Mouse (Mus musculus) limb, embryonic 14.5 days (tissue): Measurements from ENCODE around the gene Gpr19. TPM values are rescaled to one million over a fixed set of nuclear protein-coding genes. Genes with fewer than 3 reads are reported as not detected.

Experiments used
- ATAC-seq: fragments of 200-750 bp; cut with Nextera tagmentation; 2 replicates; pipeline ENCODE4 v1.8.0; 2017; ENCODE audit warnings: low read depth, moderate number of reproducible peaks, moderate TSS enrichment; ENCODE audit not compliant: low FRiP score
- DNase-seq: peaks from one replicate; pipeline ENCODE4 v3.0.0-alpha.2; 2015; ENCODE audit warnings: low spot score
- H3K27ac ChIP-seq: fragments of 300-500 bp; sonication (generic); replicated peaks from 2 replicates; pipeline ENCODE4 v1.5.1; 2014; ENCODE audit warnings: low read depth, mild to moderate bottlenecking, low read length, moderate library complexity, mixed read lengths
- H3K27me3 ChIP-seq: fragments of 300-500 bp; sonication (generic); 2 replicates; pipeline ENCODE4 v1.6.1; 2014; ENCODE audit warnings: low read length, mixed read lengths; ENCODE audit not compliant: control insufficient read depth, insufficient read depth
- H3K36me3 ChIP-seq: fragments of 300-500 bp; sonication (generic); 2 replicates; pipeline ENCODE4 v1.6.1; 2014; ENCODE audit warnings: mild to moderate bottlenecking, low read length, moderate library complexity, mixed read lengths; ENCODE audit not compliant: control insufficient read depth, insufficient read depth
- H3K4me1 ChIP-seq: fragments of 300-500 bp; sonication (generic); 2 replicates; pipeline ENCODE4 v1.6.1; 2014; ENCODE audit warnings: antibody characterized with exemption, low read length, mixed read lengths; ENCODE audit not compliant: control insufficient read depth, insufficient read depth
- H3K4me2 ChIP-seq: fragments of 300-500 bp; sonication (generic); replicated peaks from 2 replicates; pipeline ENCODE4 v1.6.1; 2014; ENCODE audit warnings: low read depth, mild to moderate bottlenecking, low read length, moderate library complexity; ENCODE audit not compliant: severe bottlenecking
- H3K4me3 ChIP-seq: fragments of 300-500 bp; sonication (generic); replicated peaks from 2 replicates; pipeline ENCODE4 v1.5.1; 2014; ENCODE audit warnings: low read length
- H3K9ac ChIP-seq: fragments of 300-500 bp; sonication (generic); 2 replicates; pipeline ENCODE4 v1.6.1; 2014; ENCODE audit warnings: mild to moderate bottlenecking, low read depth, low read length, moderate library complexity; ENCODE audit not compliant: severe bottlenecking
- H3K9me3 ChIP-seq: fragments of 300-500 bp; sonication (generic); 2 replicates; pipeline ENCODE4 v1.6.1; 2016; ENCODE audit warnings: low read length; ENCODE audit not compliant: control insufficient read depth
- POLR2A ChIP-seq: fragments of 200-500 bp; IDR thresholded peaks from 2 replicates; pipeline ENCODE4 v1.8.0; 2012; ENCODE audit warnings: inconsistent platforms, mild to moderate bottlenecking, moderate library complexity, borderline replicate concordance; ENCODE audit not compliant: insufficient read depth, insufficient read length; ENCODE audit errors: extremely low read depth
- whole genome bisulfite sequencing: fragments of 180-500 bp; shearing (Covaris S2); extraction: QIAGEN DNeasy Blood & Tissue Kit; methylation state at CpG from one replicate; pipeline ENCODE4 v1.1.7; 2014; 5-methylcytosine and 5-hydroxymethylcytosine counted together
- polyA plus RNA-seq, 2 experiments: library from polyadenylated mRNA; depleted of rRNA in 1 of 2; stranded (reverse) in 1 of 2; unstranded in 1 of 2; fragments of >200 nt; fragmentation: Nextera tagmentation in 1 of 2; extraction: Ambion mirVana in 1 of 2; gene quantifications; 2 replicates each; pipeline versions ENCODE4 v1.2.1 to v1.2.3; 2012 to 2014

Gpr19 gene
- polyA plus RNA-seq, 2 experiments: 7.9 to 8.9 TPM

DNA sequence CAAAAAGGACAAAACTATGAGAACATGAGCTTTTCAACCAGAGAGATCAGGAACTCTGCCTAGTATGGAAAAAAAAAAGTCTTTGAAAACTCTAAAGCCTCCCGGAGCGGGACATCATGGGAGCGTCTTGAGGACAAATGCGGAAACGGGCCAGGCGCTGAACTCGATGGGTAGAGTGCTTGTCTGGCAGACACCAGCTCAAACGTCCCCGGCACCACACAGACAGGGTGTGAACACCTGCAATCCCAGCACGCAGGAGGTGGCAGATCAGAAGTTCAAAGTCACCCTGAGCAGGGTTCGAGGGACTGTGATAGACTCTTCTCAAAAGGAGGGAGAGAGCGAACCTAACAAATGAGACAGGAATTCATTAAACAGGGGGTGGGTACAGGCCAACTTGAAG, 37.0 kb downstream of the Gpr19 start:
- no peak for TF ChIP-seq POLR2A
- no peak overlapping the region for H3K4me3 ChIP-seq
- no peaks in the 10 kb centered on the region for H3K27me3 ChIP-seq
- H3K27ac ChIP-seq: no peak overlapping the region
- peaks cover 8% of the 10 kb centered on the region; the same call in 1 of the 2 replicates for H3K4me1 ChIP-seq
- DNase-seq (no peak), ATAC-seq (no peak)
- H3K9me3 ChIP-seq: no peaks in the 10 kb centered on the region
- WGBS: 84% methylated on average over 12 of the region's 12 CpGs
- H3K4me2 ChIP-seq: no peak overlapping the region
- H3K9ac ChIP-seq: no peak overlapping the region
- H3K36me3 ChIP-seq: 0 out of 2 replicates have a peak, but pooled peaks cover 5% of the 10 kb centered on the region

DNA sequence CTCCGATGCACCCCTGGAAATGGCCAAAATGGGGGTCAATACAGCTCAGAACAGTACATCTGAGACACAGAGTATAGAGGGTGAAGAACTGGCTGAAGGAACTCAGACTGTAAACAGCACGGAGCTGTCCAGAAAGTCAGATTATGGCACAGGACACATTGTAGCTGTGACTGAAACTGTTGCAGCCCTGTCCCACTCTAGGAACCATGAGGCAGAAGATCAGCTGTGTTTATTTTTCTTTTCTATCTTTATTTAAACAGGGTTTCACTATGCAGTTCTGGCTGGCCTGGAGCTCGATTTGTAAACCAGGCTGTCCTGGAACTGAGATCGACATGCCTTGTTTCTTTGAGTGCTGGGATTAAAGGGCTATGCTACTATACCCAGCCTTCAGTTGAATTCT, 38.1 kb downstream of the Gpr19 start:
- no peak overlapping the region for H3K4me2 ChIP-seq
- no peak for TF ChIP-seq POLR2A
- no peak overlapping the region; the same call in 1 of the 2 replicates for H3K9ac ChIP-seq
- H3K36me3 ChIP-seq: 0 out of 2 replicates have a peak, but pooled peaks cover 5% of the 10 kb centered on the region
- no peaks in the 10 kb centered on the region for H3K9me3 ChIP-seq
- H3K27ac ChIP-seq: no peak overlapping the region
- no peak overlapping the region for H3K4me3 ChIP-seq
- 72% methylated on average over 4 of the region's 4 CpGs for WGBS
- DNase-seq (no peak), ATAC-seq (no peak)
- no peaks in the 10 kb centered on the region for H3K27me3 ChIP-seq
- H3K4me1 ChIP-seq: peaks cover 8% of the 10 kb centered on the region; the same call in 1 of the 2 replicates

DNA sequence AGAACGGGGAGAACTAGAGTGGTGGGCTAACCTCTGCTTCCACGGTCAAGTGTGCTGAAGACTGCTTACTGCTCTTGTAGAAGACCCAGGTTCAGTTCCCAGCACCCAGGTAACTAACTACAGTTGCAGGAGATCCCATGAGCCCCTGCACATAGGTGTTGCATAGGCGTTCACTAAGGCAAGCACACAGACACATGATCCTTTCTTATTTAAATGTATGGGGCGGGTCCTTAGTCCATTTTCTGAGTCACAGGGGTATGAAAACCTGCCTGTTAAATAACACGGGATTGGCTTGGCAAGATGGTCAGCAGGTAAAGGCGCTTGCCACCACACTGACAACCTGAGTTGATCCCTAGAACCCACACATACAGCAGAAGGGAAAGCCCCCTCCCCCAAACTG, 39.4 kb downstream of the Gpr19 start:
- Histone ChIP-seq H3K9ac (no peak overlapping the region), H3K4me1 (peaks cover 8% of the 10 kb centered on the region; the same call in 1 of the 2 replicates), H3K27me3 (no peaks in the 10 kb centered on the region), H3K9me3 (no peaks in the 10 kb centered on the region), H3K36me3 (0 out of 2 replicates have a peak, but pooled peaks cover 5% of the 10 kb centered on the region), H3K4me2 (no peak overlapping the region), H3K4me3 (no peak overlapping the region), H3K27ac (no peak overlapping the region)
- 91% methylated on average over 6 of the region's 6 CpGs for WGBS
- ATAC-seq (no peak), DNase-seq (no peak)
- no peak for TF ChIP-seq POLR2A

DNA sequence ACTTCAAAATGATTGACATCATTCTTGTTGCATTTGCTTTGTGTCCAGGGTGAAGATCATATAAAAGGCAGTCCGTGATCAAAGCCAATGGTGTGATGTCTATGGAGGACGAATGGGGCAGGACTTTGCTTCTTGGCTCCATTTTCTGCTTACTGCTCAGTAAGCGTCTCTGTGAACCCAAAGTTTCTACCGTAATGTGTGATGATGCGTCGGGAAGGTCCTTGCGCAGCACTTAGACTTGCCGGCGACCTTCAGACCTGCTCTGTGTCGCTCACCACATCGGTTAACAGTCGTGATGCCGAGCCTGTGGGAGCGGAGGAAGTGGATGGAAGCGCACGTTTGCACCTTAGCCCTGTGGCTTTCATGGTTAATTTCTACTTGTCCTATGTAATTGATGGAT, 42.5 kb downstream of the Gpr19 start:
- Histone ChIP-seq H3K9ac (no peak overlapping the region), H3K36me3 (peaks cover 6% of the 10 kb centered on the region; the same call in 1 of the 2 replicates), H3K27me3 (no peaks in the 10 kb centered on the region), H3K27ac (no peak overlapping the region), H3K4me2 (no peak overlapping the region), H3K4me1 (no peaks in the 10 kb centered on the region), H3K4me3 (no peak overlapping the region), H3K9me3 (no peaks in the 10 kb centered on the region)
- ATAC-seq (no peak), DNase-seq (no peak)
- TF ChIP-seq POLR2A: no peak
- 88% methylated on average over 16 of the region's 16 CpGs for WGBS

DNA sequence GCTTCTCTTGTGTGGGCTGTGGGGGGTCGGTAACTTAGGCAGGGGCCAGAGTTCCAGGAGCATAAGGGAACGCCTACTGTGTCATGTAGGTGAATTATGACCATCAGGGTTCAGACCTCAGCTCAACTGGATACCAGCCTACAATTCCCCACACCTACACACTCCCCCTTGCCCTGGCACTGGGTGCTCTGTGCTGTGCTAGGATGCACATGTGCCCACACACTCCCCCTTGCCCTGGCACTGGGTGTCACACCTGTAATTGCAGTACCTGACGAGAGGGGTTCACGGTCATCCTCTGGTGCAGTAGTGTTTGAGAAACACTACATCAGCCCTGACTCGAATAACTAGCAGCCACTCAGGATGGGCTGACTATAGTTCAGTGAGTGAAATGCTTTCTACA, 43.6 kb downstream of the Gpr19 start:
- no peaks in the 10 kb centered on the region for H3K27me3 ChIP-seq
- H3K9me3 ChIP-seq: no peaks in the 10 kb centered on the region
- no peak for TF ChIP-seq POLR2A
- no peak overlapping the region for H3K27ac ChIP-seq
- no peak overlapping the region for H3K4me3 ChIP-seq
- no peak overlapping the region for H3K9ac ChIP-seq
- 76% methylated on average over 5 of the region's 5 CpGs for WGBS
- DNase-seq (no peak), ATAC-seq (no peak)
- no peaks in the 10 kb centered on the region for H3K4me1 ChIP-seq
- H3K36me3 ChIP-seq: peaks cover 8% of the 10 kb centered on the region; the same call in 1 of the 2 replicates
- no peak overlapping the region for H3K4me2 ChIP-seq

DNA sequence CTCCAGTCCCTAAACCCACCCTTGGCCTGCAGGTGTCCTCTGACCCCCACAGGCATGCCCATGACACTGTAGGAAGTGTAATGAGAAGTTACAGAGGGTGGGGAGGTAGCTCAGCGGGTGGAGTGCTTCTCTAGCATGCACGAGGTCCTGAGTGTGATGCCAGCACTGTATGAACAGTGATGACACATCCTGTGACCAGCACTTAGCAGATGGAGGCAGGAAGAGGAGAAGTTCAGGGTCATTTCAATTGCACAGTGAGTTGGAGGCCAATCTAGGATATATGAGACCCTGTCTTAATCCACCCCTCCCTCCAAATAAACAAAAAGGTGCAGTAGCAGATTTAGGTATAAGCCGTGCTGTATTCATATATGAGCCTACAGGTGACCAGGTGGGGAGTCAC, 48.4 kb downstream of the Gpr19 start:
- ATAC-seq (no peak), DNase-seq (no peak)
- H3K27ac ChIP-seq: no peak overlapping the region
- H3K4me3 ChIP-seq: no peak overlapping the region
- H3K27me3 ChIP-seq: no peaks in the 10 kb centered on the region
- H3K36me3 ChIP-seq: peaks cover 3% of the 10 kb centered on the region; the same call in 1 of the 2 replicates
- H3K9me3 ChIP-seq: no peaks in the 10 kb centered on the region
- no peak overlapping the region for H3K4me2 ChIP-seq
- no peak overlapping the region for H3K9ac ChIP-seq
- H3K4me1 ChIP-seq: no peaks in the 10 kb centered on the region
- WGBS: 76% methylated on average over 3 of the region's 3 CpGs
- no peak for TF ChIP-seq POLR2A
